Mouse (Mus musculus): Measurements from ENCODE around the gene Rpa1. TPM values are rescaled to one million over a fixed set of nuclear protein-coding genes. Genes with fewer than 3 reads are reported as not detected.
"Not testable (repeated sequence)": the region's sequence is repeated elsewhere in the genome, so short reads cannot be mapped to it uniquely, and the experiment has no call there.

Gene Rpa1
- polyA plus RNA-seq, 1 experiment from 2014 or later = 169 TPM

DNA sequence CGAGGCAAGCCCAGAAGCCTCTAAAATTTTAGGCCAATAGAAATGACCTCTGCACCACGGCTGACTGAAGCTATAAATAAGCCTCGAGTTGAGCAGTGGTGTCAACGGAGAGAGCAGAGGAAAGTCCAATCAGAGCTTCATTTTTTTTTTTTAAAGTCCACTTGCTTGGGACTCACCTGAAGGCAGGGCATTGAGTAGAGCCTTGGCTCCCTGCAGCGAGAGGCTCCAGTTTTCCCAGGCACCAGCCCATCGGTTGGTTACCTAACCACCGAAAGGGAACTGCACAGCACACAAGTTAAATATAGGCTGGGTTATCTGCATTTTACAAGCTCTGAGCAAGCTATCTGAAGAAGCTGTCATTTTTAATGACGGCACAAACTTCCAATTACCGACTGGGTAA lies 53.3 kb downstream of the Rpa1 start:
- Histone ChIP-seq H3K9ac (no peak overlapping the region), H3K4me1 (peaks cover 8% of the 10 kb centered on the region), H3K27ac (no peak overlapping the region), H3K36me3 (peaks cover 6% of the 10 kb centered on the region), H3K9me3 (no peaks in the 10 kb centered on the region), H3K4me3 (no peak overlapping the region), H3K4me2 (no peak overlapping the region), H3K27me3 (peaks cover 31% of the 10 kb centered on the region)
- ATAC-seq (ENCODE audit: borderline replicate concordance, extremely low read depth, low FRiP score, low TSS enrichment) = no peak
- WGBS = 57% methylated on average over 9 of the region's 9 CpGs

DNA sequence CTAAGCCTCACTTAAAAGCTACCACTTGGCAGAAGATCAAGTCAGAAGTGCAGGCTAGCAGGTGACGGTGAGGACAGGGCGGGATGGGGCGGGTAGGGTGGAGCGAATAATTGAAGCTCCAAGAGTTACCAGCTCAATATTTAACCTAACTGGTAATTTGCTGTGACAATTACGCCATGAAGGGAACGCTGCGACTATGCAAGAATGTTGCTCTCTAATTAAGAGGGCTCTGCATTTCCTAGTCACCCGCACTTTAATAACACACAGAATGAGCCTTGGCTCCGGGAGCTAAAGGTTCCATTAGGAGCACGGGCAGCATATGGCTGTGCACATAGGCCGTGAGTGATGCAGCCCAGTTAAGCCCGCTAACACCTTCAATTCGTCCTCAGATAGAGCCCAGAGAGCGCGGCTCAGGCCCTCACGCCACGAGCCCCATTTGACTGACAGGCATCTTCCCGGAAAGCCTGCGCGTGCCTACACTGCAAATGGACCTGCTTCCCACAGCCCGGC lies 54.2 kb downstream of the Rpa1 start:
- no peak for ATAC-seq (ENCODE audit: borderline replicate concordance, extremely low read depth, low FRiP score, low TSS enrichment)
- 42% methylated on average over 21 of the region's 21 CpGs for WGBS
- Histone ChIP-seq H3K9ac (no peak overlapping the region), H3K27me3 (peaks cover 35% of the 10 kb centered on the region), H3K4me2 (no peak overlapping the region), H3K36me3 (no peaks in the 10 kb centered on the region), H3K9me3 (no peaks in the 10 kb centered on the region), H3K4me3 (no peak overlapping the region), H3K27ac (no peak overlapping the region), H3K4me1 (peaks cover 8% of the 10 kb centered on the region)

DNA sequence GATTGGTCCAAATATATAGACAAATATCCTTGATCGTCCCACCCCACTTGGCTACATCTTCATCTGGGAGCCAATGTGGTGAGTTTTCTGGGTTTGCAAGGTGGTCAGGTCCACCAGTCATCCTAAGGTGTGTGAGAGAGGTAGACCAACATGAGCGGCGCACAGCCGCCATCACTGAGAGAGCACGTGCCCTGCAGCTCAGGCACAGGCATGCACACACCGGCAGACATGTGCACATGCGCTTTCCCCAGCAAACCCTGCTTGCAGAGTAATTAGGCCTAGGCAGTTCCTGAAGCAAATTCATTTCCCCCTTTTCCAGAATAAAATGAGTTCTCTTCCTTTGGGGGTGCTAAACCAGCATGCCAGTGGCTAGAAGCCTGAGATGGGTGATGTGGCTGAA lies 55.8 kb downstream of the Rpa1 start:
- Histone ChIP-seq H3K4me2 (no peak overlapping the region), H3K27ac (no peak overlapping the region), H3K4me3 (no peak overlapping the region), H3K4me1 (peaks cover 8% of the 10 kb centered on the region), H3K9me3 (no peaks in the 10 kb centered on the region), H3K9ac (no peak overlapping the region), H3K36me3 (no peaks in the 10 kb centered on the region), H3K27me3 (peaks cover 35% of the 10 kb centered on the region)
- ATAC-seq (ENCODE audit: borderline replicate concordance, extremely low read depth, low FRiP score, low TSS enrichment) = no peak
- WGBS = 83% methylated on average over 7 of the region's 7 CpGs

DNA sequence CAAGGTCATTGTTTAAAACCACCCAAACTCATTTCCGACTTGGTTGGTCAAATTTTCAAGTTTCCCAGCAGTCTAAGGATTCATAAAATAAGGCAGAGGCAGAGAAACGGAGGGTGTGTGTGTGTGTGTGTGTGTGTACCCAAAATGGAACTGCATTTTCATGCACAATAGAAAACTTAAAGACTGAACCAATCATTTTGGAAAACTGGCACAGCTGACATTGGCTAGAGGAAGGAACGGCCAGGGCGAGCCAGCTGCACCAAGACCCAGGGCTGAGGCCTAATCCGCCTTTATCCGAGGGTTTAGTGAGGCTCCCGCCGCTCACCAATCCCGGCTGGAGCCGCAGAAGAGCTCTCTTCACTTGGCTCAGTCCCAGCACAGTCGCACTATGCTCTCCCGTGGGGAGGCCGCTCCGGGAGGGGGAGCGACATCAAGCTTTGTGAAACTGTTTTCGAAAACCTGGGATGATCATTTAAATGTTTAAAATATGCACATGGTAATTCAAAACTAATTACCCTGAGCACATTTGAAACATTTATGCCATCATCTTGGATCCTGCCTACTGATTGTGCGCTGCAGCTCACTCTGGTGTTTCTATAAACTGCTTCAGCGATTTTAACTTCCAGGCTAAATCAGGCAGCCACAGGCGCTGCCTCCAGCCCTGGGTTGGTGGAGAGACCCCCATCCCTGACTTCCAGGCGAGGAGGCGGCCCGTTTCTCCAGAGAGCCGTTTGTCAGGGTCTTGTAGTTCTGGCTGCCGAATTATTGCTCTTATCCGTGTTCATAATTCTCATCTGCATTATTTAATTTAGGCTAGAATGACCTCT lies 56.5 kb downstream of the Rpa1 start:
- H3K4me3 ChIP-seq = no peak overlapping the region
- H3K4me2 ChIP-seq = peak overlapping the region; percentile 16; the same call in 1 of the 2 replicates
- peaks cover 39% of the 10 kb centered on the region for H3K27me3 ChIP-seq
- H3K4me1 ChIP-seq = peaks cover 8% of the 10 kb centered on the region
- H3K27ac ChIP-seq = no peak overlapping the region
- WGBS = 37% methylated on average over 25 of the region's 25 CpGs
- no peak overlapping the region for H3K9ac ChIP-seq
- ATAC-seq (ENCODE audit: borderline replicate concordance, extremely low read depth, low FRiP score, low TSS enrichment) = no peak
- H3K36me3 ChIP-seq = no peaks in the 10 kb centered on the region
- H3K9me3 ChIP-seq = no peaks in the 10 kb centered on the region

DNA sequence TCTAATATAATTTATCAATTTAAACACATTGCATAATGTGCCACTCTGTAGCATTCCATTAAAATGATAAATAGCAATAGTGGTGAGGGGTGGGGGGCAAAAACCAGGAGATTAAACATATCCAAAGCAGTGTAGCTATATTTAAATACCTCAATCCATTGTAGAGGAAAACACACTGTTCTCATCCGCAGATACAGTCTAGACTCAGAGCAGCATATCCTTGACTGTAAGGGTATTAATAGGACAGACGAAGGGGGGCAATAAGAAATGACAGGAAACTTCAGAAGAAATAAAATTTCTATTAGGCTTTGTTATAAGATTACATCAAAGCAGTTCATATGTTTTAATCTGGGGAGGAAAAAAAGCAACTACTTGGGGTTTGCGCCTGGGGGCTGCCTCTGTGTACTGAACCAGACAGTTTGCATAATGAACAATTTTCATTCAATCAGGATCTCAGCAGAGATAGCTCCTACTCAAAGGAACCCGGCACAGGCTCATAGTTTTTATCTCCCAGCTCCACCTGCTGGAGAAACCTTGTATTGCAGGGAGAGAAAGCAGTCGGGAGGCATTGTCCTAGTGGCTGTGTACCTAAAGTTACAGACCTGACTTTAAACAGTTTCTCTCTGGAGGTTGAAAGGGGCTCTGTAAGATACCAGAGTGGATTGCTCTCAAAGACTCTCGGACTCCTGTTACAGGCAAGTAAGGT lies 57.4 kb downstream of the Rpa1 start:
- H3K27me3 ChIP-seq = peaks cover 39% of the 10 kb centered on the region
- peak; percentile 27; the same call in 1 of the 2 replicates for ATAC-seq (ENCODE audit: borderline replicate concordance, extremely low read depth, low FRiP score, low TSS enrichment)
- H3K36me3 ChIP-seq = no peaks in the 10 kb centered on the region
- H3K9ac ChIP-seq = no peak overlapping the region
- H3K4me2 ChIP-seq = no peak overlapping the region
- 20% methylated on average over 6 of the region's 6 CpGs for WGBS
- H3K4me1 ChIP-seq = peaks cover 8% of the 10 kb centered on the region
- H3K27ac ChIP-seq = no peak overlapping the region
- no peak overlapping the region for H3K4me3 ChIP-seq
- no peaks in the 10 kb centered on the region for H3K9me3 ChIP-seq

DNA sequence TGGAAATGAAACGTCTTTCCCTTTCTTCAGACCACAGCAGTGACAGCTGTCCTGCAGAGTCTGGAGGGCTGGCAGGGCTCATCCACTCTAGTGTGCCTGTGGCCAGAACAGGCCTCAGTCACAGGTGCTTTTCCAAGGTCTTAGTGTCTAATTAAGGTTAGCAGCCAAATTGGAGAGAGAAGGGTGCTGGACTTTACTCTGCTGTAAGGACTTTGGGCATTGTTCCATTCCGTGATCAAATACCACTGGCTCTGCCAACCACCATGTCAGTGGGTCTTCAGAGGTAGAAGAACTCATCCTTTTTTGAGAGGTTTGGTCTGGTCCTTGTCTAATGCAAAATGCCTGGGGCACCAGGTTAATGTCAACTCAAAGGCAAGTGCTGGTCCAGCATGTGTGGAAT lies 59.0 kb downstream of the Rpa1 start:
- Histone ChIP-seq H3K4me3 (no peak overlapping the region), H3K27me3 (peaks cover 39% of the 10 kb centered on the region), H3K27ac (no peak overlapping the region), H3K9ac (no peak overlapping the region), H3K36me3 (no peaks in the 10 kb centered on the region), H3K9me3 (no peaks in the 10 kb centered on the region), H3K4me2 (no peak overlapping the region), H3K4me1 (peaks cover 4% of the 10 kb centered on the region)
- ATAC-seq (ENCODE audit: borderline replicate concordance, extremely low read depth, low FRiP score, low TSS enrichment) = no peak
- WGBS = 56% methylated on average over 2 of the region's 2 CpGs

DNA sequence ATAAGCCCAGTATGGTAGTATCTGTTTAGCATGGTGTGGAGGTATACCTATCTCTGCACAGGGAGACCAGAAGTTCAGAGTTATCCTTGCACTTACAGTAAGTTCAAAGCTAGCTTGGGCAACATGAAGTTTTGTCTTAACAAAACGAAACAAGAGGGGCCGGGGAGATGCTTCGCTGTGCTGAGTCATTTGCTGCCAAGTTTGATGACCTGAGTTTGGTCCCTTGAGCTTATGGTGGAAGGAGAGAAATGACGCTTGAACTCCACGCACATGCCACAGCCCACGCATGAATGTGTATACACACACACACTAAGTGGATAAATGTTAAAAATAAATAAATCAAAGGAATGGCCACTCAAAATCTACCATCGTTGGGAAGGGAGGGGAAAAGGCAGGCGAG lies 59.6 kb downstream of the Rpa1 start:
- 64% methylated on average over 8 of the region's 8 CpGs for WGBS
- Histone ChIP-seq H3K4me3 (no peak overlapping the region), H3K27ac (no peak overlapping the region), H3K9ac (no peak overlapping the region), H3K36me3 (no peaks in the 10 kb centered on the region), H3K4me2 (no peak overlapping the region), H3K27me3 (peaks cover 34% of the 10 kb centered on the region), H3K4me1 (peaks cover 4% of the 10 kb centered on the region), H3K9me3 (no peaks in the 10 kb centered on the region)
- ATAC-seq (ENCODE audit: borderline replicate concordance, extremely low read depth, low FRiP score, low TSS enrichment) = no peak

DNA sequence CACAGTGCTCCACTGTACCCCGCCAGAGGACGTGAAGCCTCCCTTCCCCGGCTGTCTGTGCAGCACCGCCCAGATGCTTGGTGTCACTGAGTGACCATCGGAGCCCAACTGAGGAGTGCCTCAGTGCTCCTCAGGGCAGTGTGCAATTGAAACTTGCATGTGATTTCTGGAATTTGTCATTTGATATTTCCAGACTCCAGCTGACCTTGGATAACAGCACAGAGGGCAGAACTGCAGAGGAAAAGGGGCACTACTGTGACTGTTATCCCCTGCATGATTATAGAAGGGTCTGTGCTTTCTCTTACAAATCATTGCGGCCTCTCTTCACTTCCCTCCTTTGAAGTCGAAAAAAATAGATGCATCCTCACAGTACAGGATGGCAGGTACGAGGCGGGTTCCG lies 60.2 kb downstream of the Rpa1 start:
- Histone ChIP-seq H3K4me2 (no peak overlapping the region), H3K36me3 (no peaks in the 10 kb centered on the region), H3K9me3 (no peaks in the 10 kb centered on the region), H3K27ac (no peak overlapping the region), H3K27me3 (peaks cover 34% of the 10 kb centered on the region), H3K9ac (no peak overlapping the region), H3K4me1 (peaks cover 4% of the 10 kb centered on the region), H3K4me3 (no peak overlapping the region)
- ATAC-seq (ENCODE audit: borderline replicate concordance, extremely low read depth, low FRiP score, low TSS enrichment) = no peak
- 75% methylated on average over 10 of the region's 10 CpGs for WGBS

DNA sequence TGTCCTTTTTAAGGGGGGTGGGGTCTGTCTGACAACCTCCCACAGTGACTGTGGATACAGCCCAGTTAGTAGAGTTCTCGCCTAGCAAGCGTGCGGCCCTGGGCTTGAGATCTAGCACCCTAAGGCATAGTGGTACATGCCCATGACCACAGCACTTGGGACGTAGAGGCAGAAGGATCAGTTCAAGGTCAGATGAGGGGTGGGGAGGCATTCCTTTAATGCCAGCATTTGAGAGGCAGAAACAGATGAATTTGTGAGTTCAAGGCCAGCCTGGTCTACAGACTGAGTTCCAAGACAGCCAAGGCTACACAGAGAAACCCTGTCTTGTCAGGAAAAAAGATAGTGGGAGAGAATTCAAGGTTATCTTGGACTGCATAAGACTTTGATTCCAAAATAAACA lies 61.3 kb downstream of the Rpa1 start:
- H3K4me2 ChIP-seq = no peak overlapping the region
- no peaks in the 10 kb centered on the region for H3K36me3 ChIP-seq
- no peaks in the 10 kb centered on the region for H3K9me3 ChIP-seq
- H3K4me3 ChIP-seq = no peak overlapping the region
- no peak for ATAC-seq (ENCODE audit: borderline replicate concordance, extremely low read depth, low FRiP score, low TSS enrichment)
- H3K9ac ChIP-seq = no peak overlapping the region
- peaks cover 34% of the 10 kb centered on the region for H3K27me3 ChIP-seq
- WGBS = 89% methylated on average over 4 of the region's 4 CpGs
- H3K27ac ChIP-seq = no peak overlapping the region
- peaks cover 13% of the 10 kb centered on the region for H3K4me1 ChIP-seq

DNA sequence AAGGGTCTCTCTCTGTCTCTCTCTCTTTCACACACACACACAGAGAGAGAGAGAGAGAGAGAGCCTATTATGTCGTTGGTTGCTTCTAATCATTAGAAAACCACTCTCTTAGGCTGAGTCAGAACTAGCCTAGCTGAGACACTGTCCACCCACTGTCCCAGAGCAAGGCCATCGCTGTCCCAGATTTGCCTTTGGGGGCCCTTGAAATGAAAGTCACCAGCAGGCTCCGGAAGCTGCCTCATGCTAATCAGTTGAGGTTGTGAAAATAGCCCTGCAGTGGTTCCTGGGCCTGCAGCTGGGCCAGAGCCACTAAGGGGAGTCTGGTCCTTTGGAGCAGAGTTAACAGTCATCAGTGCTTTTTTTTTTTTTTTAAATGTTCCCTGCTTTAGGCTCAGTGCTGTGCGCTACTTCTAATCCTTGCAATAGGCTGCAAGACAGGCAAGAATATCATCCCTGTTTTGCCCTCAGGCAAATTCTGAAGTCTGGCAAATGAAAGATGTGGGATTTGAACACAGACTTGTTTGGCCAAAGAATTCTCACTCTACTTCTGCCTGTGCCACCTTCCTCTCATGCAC lies 62.1 kb downstream of the Rpa1 start:
- H3K4me2 ChIP-seq = no peak overlapping the region
- peaks cover 15% of the 10 kb centered on the region for H3K4me1 ChIP-seq
- H3K36me3 ChIP-seq = no peaks in the 10 kb centered on the region
- H3K27ac ChIP-seq = no peak overlapping the region
- peaks cover 34% of the 10 kb centered on the region for H3K27me3 ChIP-seq
- H3K9me3 ChIP-seq = no peaks in the 10 kb centered on the region
- ATAC-seq (ENCODE audit: borderline replicate concordance, extremely low read depth, low FRiP score, low TSS enrichment) = no peak
- no peak overlapping the region for H3K9ac ChIP-seq
- 45% methylated on average over 4 of the region's 4 CpGs for WGBS
- H3K4me3 ChIP-seq = no peak overlapping the region

DNA sequence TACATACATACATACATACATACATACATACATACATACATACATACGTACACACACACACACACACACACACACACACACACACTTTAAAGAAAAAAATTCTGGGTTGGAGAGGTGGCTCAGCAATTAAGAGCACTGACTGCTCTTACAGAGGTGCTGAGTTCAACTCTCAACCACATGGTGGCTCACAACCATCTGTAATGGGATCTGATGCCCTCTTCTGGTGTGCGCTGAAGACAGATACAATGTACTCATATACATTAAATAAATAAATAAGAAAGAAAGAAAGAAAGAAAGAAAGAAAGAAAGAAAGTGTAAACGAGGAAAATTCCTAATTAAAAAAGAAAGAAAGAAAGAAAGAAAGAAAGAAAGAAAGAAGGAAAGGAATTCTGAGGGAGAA lies 64.3 kb downstream of the Rpa1 start:
- 73% methylated on average over 3 of the region's 3 CpGs for WGBS
- H3K4me1 ChIP-seq = peaks cover 25% of the 10 kb centered on the region

More for the DNA sequence above, 64.3 kb downstream of the Rpa1 start:
- H3K36me3 ChIP-seq; H3K27ac ChIP-seq; ATAC-seq (ENCODE audit: borderline replicate concordance, extremely low read depth, low FRiP score, low TSS enrichment); H3K4me3 ChIP-seq; H3K9me3 ChIP-seq; H3K9ac ChIP-seq; H3K4me2 ChIP-seq: not testable (repeated sequence)
- peaks cover 41% of the 10 kb centered on the region for H3K27me3 ChIP-seq
